Mouse (Mus musculus) midbrain, embryonic 16.5 days (tissue): ENCODE data around the gene Krtap6-5. TPM values are rescaled to one million over a fixed set of nuclear protein-coding genes. Genes with fewer than 3 reads are reported as not detected.
"Not testable (repeated sequence)": the region's sequence is repeated elsewhere in the genome, so short reads cannot be mapped to it uniquely, and the experiment has no call there.

Experiments
- ATAC-seq: fragments of 200-750 bp; cut with Nextera tagmentation; 2 replicates; pipeline ENCODE4 v1.8.0; 2017; ENCODE audit warnings: moderate TSS enrichment
- H3K27ac ChIP-seq: fragments of 300-500 bp; sonication (generic); 2 replicates; pipeline ENCODE4 v1.5.1; 2014; ENCODE audit warnings: mild to moderate bottlenecking, low read length, mixed read lengths
- H3K27me3 ChIP-seq: fragments of 300-500 bp; sonication (generic); 2 replicates; pipeline ENCODE4 v1.6.1; 2014; ENCODE audit warnings: low read depth, low read length, mixed read lengths; ENCODE audit not compliant: control insufficient read depth, insufficient read depth
- H3K36me3 ChIP-seq: fragments of 300-500 bp; sonication (generic); 2 replicates; pipeline ENCODE4 v1.6.1; 2014; ENCODE audit warnings: mild to moderate bottlenecking, low read length, moderate library complexity, mixed read lengths; ENCODE audit not compliant: control insufficient read depth, insufficient read depth
- H3K4me1 ChIP-seq: fragments of 300-500 bp; sonication (generic); 2 replicates; pipeline ENCODE4 v1.6.1; 2014; ENCODE audit warnings: mild to moderate bottlenecking, low read length, mixed read lengths; ENCODE audit not compliant: control insufficient read depth, insufficient read depth
- H3K4me2 ChIP-seq: fragments of 300-500 bp; sonication (generic); 2 replicates; pipeline ENCODE4 v1.6.1; 2014; ENCODE audit warnings: mild to moderate bottlenecking, low read length, mixed read lengths
- H3K4me3 ChIP-seq: fragments of 300-500 bp; sonication (generic); 2 replicates; pipeline ENCODE4 v1.5.1; 2014; ENCODE audit warnings: low read depth, mild to moderate bottlenecking, low read length, moderate library complexity, mixed read lengths
- H3K9ac ChIP-seq: fragments of 300-500 bp; sonication (generic); 2 replicates; pipeline ENCODE4 v1.6.1; 2014; ENCODE audit warnings: low read depth, low read length, mixed read lengths
- H3K9me3 ChIP-seq: fragments of 300-500 bp; sonication (generic); replicated peaks from 2 replicates; pipeline ENCODE4 v1.6.1; 2014; ENCODE audit warnings: mild to moderate bottlenecking, low read length, mixed read lengths; ENCODE audit not compliant: control insufficient read depth, poor library complexity, severe bottlenecking
- whole genome bisulfite sequencing: fragments of 180-500 bp; shearing (Covaris S2); extraction: QIAGEN DNeasy Blood & Tissue Kit; methylation state at CpG from one replicate; pipeline ENCODE4 v1.1.7; 2014; 5-methylcytosine and 5-hydroxymethylcytosine counted together
- polyA plus RNA-seq: library from polyadenylated mRNA; unstranded; fragments of >200 nt; fragmentation: Nextera tagmentation; extraction: Ambion mirVana; gene quantifications from 2 replicates; pipeline ENCODE4 v1.2.1, GENCODE M21; 2015

Krtap6-5 gene
- not detected in 2 replicates for polyA plus RNA-seq

- Histone ChIP-seq H3K9ac (no peak within 1 kb of the TSS), H3K9me3 (no peaks in the 10 kb centered on the region), H3K4me1 (no peaks in the 10 kb centered on the region), H3K4me2 (no peak within 1 kb of the TSS), H3K4me3 (no peak within 1 kb of the TSS), H3K27me3 (no peaks in the 10 kb centered on the region), H3K36me3 (no peaks in the 10 kb centered on the region), H3K27ac (no peak within 1 kb of the TSS)
- ATAC-seq: no peak
- 93% methylated on average over 3 of the region's 3 CpGs for WGBS
Measured at GRCm38 (mm10) chr16:89047783-89048182, at the start of gene Krtap6-5. Gene Krtap6-5, minus strand, starts transcription at chr16:89047883.

DNA sequence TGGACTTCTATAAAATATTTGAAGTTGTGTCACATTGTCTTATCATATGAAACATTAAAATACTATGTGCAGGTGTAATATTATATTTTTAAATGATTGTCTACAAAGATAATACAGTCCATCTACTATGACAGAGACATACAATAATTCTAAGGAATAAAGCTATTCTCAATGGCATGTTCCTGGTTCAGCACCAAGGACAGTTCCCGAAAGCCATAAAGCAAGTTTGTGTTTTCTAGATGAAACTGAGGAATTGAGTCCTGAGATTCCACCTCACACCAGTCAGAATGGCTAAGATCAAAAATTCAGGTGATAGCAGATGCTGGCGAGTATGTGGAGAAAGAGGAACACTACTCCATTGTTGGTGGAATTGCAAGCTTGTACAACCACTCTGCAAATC is 23.4 kb upstream of the Krtap6-5 start:
- H3K9ac ChIP-seq, ATAC-seq, H3K4me2 ChIP-seq, H3K27me3 ChIP-seq, H3K9me3 ChIP-seq, H3K4me3 ChIP-seq, H3K36me3 ChIP-seq, H3K27ac ChIP-seq, H3K4me1 ChIP-seq: not testable (repeated sequence)
- WGBS: 76% methylated on average over 2 of the region's 2 CpGs

DNA sequence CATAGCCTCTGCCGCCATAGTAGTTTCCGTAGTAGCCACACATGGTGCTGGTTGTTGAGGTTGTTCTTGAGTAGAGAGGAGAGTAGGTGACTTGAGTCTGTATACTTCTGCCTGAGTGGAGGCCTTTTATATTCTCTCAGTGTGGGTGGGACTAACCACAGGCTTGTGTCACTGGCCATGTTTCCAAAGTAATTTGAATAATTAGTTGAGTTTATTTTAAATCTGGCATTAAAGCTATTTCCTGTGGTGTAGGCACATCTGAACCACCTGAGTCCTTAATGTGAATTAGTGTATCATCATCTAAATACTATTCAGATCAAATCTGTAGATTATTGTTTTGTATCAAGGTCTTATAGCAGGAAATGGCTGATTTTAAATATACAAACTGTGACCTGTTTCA is 16.2 kb upstream of the Krtap6-5 start, which contains the start of gene 1110025L11Rik:
TSS of gene 1110025L11Rik (minus strand) at position 101 of the 400 bp plus-strand sequence.
- H3K9me3 ChIP-seq, H3K27me3 ChIP-seq, ATAC-seq, H3K4me2 ChIP-seq, H3K4me1 ChIP-seq, H3K4me3 ChIP-seq, H3K9ac ChIP-seq, H3K36me3 ChIP-seq, H3K27ac ChIP-seq: not testable (repeated sequence)
- no CpG with 5 or more reads among the region's 2 CpGs for WGBS

DNA sequence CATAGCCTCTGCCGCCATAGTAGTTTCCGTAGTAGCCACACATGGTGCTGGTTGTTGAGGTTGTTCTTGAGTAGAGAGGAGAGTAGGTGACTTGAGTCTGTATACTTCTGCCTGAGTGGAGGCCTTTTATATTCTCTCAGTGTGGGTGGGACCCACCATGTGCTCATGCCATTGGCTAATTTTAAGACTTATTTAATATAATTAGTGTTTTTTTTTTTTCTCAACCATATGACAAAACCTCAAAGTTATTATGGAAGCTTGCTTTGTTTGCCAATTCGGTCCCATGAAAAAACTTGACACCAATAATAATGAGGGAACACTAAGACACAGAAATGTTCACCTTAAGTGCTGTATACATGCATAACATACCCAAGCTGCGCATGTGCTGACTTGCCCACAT is 6.3 kb downstream of the Krtap6-5 start, which contains the start of gene Gm10228:
TSS of gene Gm10228 (minus strand) at position 101 of the 400 bp plus-strand sequence.
- not testable (repeated sequence) for H3K4me2 ChIP-seq, H3K4me1 ChIP-seq, ATAC-seq, H3K27ac ChIP-seq, H3K9ac ChIP-seq, H3K27me3 ChIP-seq, H3K9me3 ChIP-seq, H3K4me3 ChIP-seq, H3K36me3 ChIP-seq
- 92% methylated on average over 2 of the region's 4 CpGs for WGBS

GRCm38 (mm10) chr16:89031399-89031798 is 16.3 kb downstream of the Krtap6-5 start, which contains the start of gene Krtap6-1:
Gene Krtap6-1, plus strand, starts transcription at chr16:89031699.
- not testable (repeated sequence) for H3K4me2 ChIP-seq, H3K9me3 ChIP-seq, H3K4me3 ChIP-seq, ATAC-seq, H3K9ac ChIP-seq, H3K27me3 ChIP-seq, H3K4me1 ChIP-seq, H3K36me3 ChIP-seq, H3K27ac ChIP-seq
- 95% methylated on average over 3 of the region's 3 CpGs for WGBS

- H3K4me2 ChIP-seq, H3K27me3 ChIP-seq, H3K9ac ChIP-seq, H3K9me3 ChIP-seq, H3K4me1 ChIP-seq, H3K36me3 ChIP-seq, H3K4me3 ChIP-seq, ATAC-seq, H3K27ac ChIP-seq: not testable (repeated sequence)
- 98% methylated on average over 1 of the region's 3 CpGs for WGBS
Measured at GRCm38 (mm10) chr16:89014984-89015383, 32.7 kb downstream of the Krtap6-5 start, which contains the start of gene Gm10229. Gene Gm10229, plus strand, starts transcription at chr16:89015284.

GRCm38 (mm10) chr16:89013973-89014372 is 33.7 kb downstream of the Krtap6-5 start:
- H3K9ac ChIP-seq: no peak overlapping the region
- H3K27me3 ChIP-seq: no peaks in the 10 kb centered on the region
- H3K27ac ChIP-seq: no peak overlapping the region
- no peaks in the 10 kb centered on the region for H3K9me3 ChIP-seq
- no peak for ATAC-seq
- H3K4me2 ChIP-seq: no peak overlapping the region
- no peak overlapping the region for H3K4me3 ChIP-seq
- WGBS: 99% methylated on average over 3 of the region's 3 CpGs
- H3K4me1 ChIP-seq: no peaks in the 10 kb centered on the region
- H3K36me3 ChIP-seq: no peaks in the 10 kb centered on the region

DNA sequence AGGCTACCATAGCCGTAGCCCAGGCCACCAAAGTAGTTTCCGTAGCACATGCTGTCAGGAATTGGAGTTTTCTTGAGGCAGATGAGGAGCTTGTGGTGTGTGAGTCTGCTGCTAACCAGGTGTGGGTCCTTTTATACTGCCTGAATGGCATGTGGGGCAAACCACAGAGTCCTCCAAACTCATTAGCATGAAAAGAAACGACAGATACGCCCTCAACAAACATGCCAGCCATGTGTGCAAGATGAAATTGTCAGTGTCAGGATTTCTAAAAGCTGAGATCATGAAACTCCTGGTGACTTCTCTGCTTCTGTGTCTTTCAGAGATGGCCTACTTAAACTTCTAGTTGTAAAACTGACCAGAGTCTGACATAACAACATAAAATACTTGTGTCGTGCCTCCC is 37.0 kb downstream of the Krtap6-5 start, which contains the start of gene Krtap22-2:
TSS of gene Krtap22-2 (minus strand) at position 101 of the 400 bp plus-strand sequence.
- H3K4me2 ChIP-seq: no peak within 1 kb of the TSS
- H3K27me3 ChIP-seq: no peaks in the 10 kb centered on the region
- no peak within 1 kb of the TSS for H3K4me3 ChIP-seq
- no peak within 1 kb of the TSS for H3K9ac ChIP-seq
- H3K27ac ChIP-seq: no peak within 1 kb of the TSS
- no peak for ATAC-seq
- no peaks in the 10 kb centered on the region for H3K4me1 ChIP-seq
- 81% methylated on average over 5 of the region's 5 CpGs for WGBS
- H3K9me3 ChIP-seq: no peaks in the 10 kb centered on the region
- no peaks in the 10 kb centered on the region for H3K36me3 ChIP-seq
